Mouse (Mus musculus): ENCODE results near the gene Pbx1. TPM values are rescaled to one million over a fixed set of nuclear protein-coding genes. Genes with fewer than 3 reads are reported as not detected.
A peak's percentile ranks its signal among the peaks of the same experiment; 100 is the strongest.
"Not testable (repeated sequence)": the region's sequence is repeated elsewhere in the genome, so short reads cannot be mapped to it uniquely, and the experiment has no call there.

The Pbx1 gene
- 10 to 100 TPM; 16.9 to 29.3 TPM for total RNA-seq (2021)
- long read RNA-seq, experiment 1, partial matches to known transcripts, result 2 of 4 reads
- long read RNA-seq, experiment 1, other reads (novel, unspliced or antisense), result 2 of 4 reads
- long read RNA-seq, experiment 2, partial matches to known transcripts, result 1 of 4 reads
- long read RNA-seq, experiment 2, other reads (novel, unspliced or antisense), result 3 of 4 reads

DNA sequence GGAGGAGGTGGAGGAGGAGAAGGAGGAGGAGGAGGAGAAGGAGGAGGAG lies at the start of gene Pbx1:
Gene Pbx1 (minus strand): TSS at position 39 of the 49 bp plus-strand sequence.
- not testable (repeated sequence) for DNase-seq
- intact Hi-C loops (cut with DNase I), result loop anchor here (5.0 to 10.0 kb wide), 4 partner anchors 45 to 215 kb away; no protein-coding TSS in a partner anchor
- Histone ChIP-seq H3K27ac (peak within 1 kb of the TSS; percentile 96), H3K4me3 (peak within 1 kb of the TSS; percentile 91)

DNA sequence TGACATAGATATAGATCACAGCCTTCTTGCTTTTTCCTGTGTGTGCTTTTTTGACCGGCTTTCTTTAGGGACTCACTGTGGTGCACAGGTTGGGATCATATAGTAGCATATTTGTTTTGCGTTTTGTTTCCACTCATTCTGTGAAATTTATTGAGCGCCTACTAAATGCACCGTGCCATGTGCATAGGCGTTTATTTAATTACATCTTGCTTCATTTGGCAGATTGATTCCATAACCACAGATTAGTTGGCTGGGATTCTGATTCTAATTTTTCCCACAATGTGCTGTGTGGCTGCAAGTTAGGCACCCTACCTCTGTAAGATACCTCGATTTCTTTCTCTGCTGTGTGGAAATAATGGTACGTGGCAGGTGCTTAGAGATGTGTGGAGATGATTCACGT lies 47.6 kb upstream of the Pbx1 start:
- intact Hi-C loops (cut with DNase I), result loop anchor here (5.0 kb wide), 3 partner anchors 47 to 228 kb away; partner anchors contain the start of gene Pbx1

GRCm38 (mm10) chr1:168478829-168479228 lies 46.8 kb upstream of the Pbx1 start:
- no peak overlapping the region for H3K27ac ChIP-seq
- H3K4me3 ChIP-seq, result no peak overlapping the region
- peak; percentile 26; the same call in 1 of the 2 replicates for TF ChIP-seq CTCF (IDR thresholded peaks at IDR 0.05)
- intact Hi-C loops (cut with DNase I), result loop anchor here (5.0 kb wide), 3 partner anchors 47 to 228 kb away; partner anchors contain the start of gene Pbx1
- no peak for DNase-seq

More for the DNA sequence above, 47.6 kb upstream of the Pbx1 start:
- DNase-seq, result no peak
- no peak for TF ChIP-seq CTCF (IDR thresholded peaks at IDR 0.05)
- Histone ChIP-seq H3K27ac (no peak overlapping the region), H3K4me3 (no peak overlapping the region)

DNA sequence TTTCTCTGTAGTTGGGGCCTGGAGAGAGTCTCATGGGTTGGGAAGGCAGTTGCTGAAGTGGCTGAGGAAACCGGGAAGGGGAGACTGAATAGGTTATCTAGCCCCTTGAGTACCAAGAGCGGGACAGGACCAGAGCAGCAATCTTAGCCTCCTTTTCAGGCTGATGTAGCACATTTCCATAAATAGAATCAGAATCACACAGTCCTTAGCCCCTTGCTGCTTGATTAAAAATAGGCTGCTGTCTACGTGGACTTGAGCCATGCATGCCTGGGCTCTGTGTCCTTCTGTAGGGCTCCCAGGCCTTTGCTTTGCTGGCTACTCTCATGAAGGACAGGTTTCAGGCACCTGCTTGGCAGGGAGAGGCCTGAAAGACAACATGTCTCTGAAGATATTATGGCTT lies 44.8 kb upstream of the Pbx1 start:
- no peak for TF ChIP-seq CTCF (IDR thresholded peaks at IDR 0.05)
- Histone ChIP-seq H3K4me3 (peak overlapping the region; percentile 58), H3K27ac (peak overlapping the region; percentile 88)
- DNase-seq, result peak; percentile 81
- intact Hi-C loops (cut with DNase I), result loop anchor here (5.0 kb wide), 3 partner anchors 45 to 230 kb away; partner anchors contain the start of gene Pbx1

DNA sequence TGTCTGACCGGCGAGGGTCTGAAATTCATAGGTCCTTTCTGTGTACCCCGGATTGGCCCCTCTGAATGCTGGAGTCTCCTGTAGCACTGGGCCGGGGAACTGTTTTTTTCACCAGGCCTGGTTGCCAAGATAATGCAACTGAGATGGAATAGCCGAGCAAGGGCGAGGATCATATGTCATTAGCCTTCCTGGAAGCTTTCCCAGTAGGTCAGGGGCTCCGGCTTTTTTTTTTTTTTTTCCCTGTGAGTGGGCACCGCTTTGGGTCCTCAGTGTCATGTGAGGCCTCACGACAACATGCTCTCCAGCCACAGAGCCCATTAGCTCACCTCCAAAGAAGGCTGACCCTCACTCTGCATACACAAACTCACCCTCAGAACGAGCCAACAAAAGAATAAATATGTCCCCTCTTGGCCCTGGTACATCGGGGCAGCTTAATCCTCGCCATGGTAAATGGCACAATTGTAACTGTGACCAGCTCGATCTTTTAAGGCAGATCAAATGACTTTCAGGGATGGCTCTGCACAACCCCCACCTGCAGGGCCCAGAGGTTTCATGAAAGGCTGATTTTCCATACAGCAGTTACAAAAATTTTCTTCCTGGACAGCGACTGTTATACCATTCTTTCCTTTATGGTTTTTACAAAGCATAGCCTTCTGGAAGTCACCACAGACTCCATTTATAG lies 44.3 kb upstream of the Pbx1 start:
- DNase-seq, result peak; percentile 58
- intact Hi-C loops (cut with DNase I), result loop anchor here (5.0 kb wide), 3 partner anchors 44 to 231 kb away; partner anchors contain the start of gene Pbx1
- no peak for TF ChIP-seq CTCF (IDR thresholded peaks at IDR 0.05)
- peak overlapping the region; percentile 88 for H3K27ac ChIP-seq
- peak overlapping the region; percentile 58 for H3K4me3 ChIP-seq

- no peak for DNase-seq
- no peak for TF ChIP-seq CTCF (IDR thresholded peaks at IDR 0.05)
- Histone ChIP-seq H3K4me3 (peak overlapping the region; percentile 58), H3K27ac (peak overlapping the region; percentile 88)
- intact Hi-C loops (cut with DNase I), result loop anchor here (5.0 kb wide), 3 partner anchors 43 to 232 kb away; partner anchors contain the start of gene Pbx1
Measured at GRCm38 (mm10) chr1:168475579-168476208, 43.6 kb upstream of the Pbx1 start.

GRCm38 (mm10) chr1:168473255-168474069 lies 41.4 kb upstream of the Pbx1 start:
- Histone ChIP-seq H3K27ac (peak overlapping the region; percentile 24), H3K4me3 (no peak overlapping the region)
- DNase-seq, result peak; percentile 43
- intact Hi-C loops (cut with DNase I), result no loop called here
- no peak for TF ChIP-seq CTCF (IDR thresholded peaks at IDR 0.05)

- intact Hi-C loops (cut with DNase I), result no loop called here
- Histone ChIP-seq H3K4me3 (no peak overlapping the region), H3K27ac (peak overlapping the region; percentile 41; the same call in 1 of the 2 replicates)
- TF ChIP-seq CTCF (IDR thresholded peaks at IDR 0.05), result no peak
- DNase-seq, result no peak
Measured at GRCm38 (mm10) chr1:168472545-168473254, 40.6 kb upstream of the Pbx1 start.

- H3K27ac ChIP-seq, result no peak overlapping the region
- no peak for DNase-seq
- TF ChIP-seq CTCF (IDR thresholded peaks at IDR 0.05), result no peak
- intact Hi-C loops (cut with DNase I), result loop anchor here (10.0 kb wide), 1 partner anchor 885 kb away; no protein-coding TSS in a partner anchor
- H3K4me3 ChIP-seq, result no peak overlapping the region
Measured at GRCm38 (mm10) chr1:168459426-168459825, 27.4 kb upstream of the Pbx1 start.

DNA sequence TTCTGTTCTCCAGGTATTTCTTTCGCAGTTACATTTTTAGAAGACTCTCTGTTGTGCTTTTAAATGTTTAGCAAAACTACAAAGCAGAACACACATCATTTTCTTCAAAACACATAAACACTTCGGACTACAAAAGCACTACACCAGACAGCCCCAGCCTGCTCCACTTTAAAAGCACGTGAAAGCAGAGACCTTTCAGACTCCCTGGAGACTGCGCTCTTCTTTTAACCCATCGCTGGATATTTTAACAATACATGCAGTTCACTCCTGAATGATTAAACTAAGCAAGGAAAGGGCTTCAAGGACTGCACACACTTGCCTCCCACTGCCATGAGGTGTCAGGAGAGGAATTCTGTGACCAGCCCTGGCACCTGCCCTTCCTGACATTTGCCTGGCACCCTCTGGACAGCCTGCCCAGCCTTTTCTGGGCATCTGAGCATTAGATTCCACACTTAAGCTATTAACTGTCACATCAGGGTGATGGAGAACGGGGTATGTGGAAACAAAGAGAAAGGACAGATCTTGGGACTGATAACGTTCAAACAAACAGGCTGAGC lies 25.2 kb upstream of the Pbx1 start:
- peak; percentile 61 for DNase-seq
- intact Hi-C loops (cut with DNase I), result loop anchor here (10.0 kb wide), 1 partner anchor 888 kb away; no protein-coding TSS in a partner anchor
- peak; percentile 66 for TF ChIP-seq CTCF (IDR thresholded peaks at IDR 0.05)
- Histone ChIP-seq H3K27ac (no peak overlapping the region), H3K4me3 (no peak overlapping the region)

DNA sequence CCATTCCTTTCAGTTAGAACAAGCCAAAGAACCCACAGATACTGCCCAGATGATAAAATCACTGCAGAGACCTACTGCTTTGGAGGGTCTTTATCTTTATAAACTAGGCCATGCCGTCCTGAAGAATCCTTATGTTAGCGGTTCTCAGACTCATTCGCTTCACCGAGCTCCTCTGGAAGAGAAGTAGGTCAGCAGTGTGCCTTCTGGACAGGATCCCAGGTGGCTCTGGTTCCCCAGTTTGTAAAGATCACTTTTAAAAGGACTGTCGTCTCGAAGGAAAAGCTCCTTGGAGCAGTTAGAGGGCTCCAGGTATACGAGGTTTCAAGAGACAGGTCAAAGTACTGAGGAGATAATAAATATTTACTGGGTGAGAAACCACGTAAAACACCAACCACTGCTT lies 23.1 kb upstream of the Pbx1 start:
- Histone ChIP-seq H3K27ac (peak overlapping the region; percentile 35; the same call in 1 of the 2 replicates), H3K4me3 (no peak overlapping the region)
- DNase-seq, result peak; percentile 55
- TF ChIP-seq CTCF (IDR thresholded peaks at IDR 0.05), result no peak
- intact Hi-C loops (cut with DNase I), result loop anchor here (10.0 kb wide), 1 partner anchor 890 kb away; no protein-coding TSS in a partner anchor

Data from gastrocnemius, adult 2 months (tissue).